Mouse (Mus musculus) megakaryocyte, embryonic 14.5 days (primary cell): ENCODE data around the gene Eng. TPM values are rescaled to one million over a fixed set of nuclear protein-coding genes. Genes with fewer than 3 reads are reported as not detected.

Experiments used
- H3K27me3 ChIP-seq: replicated peaks from 2 replicates; pipeline ENCODE3; 2012; ENCODE audit warnings: inconsistent platforms
- H3K36me3 ChIP-seq: replicated peaks from 2 replicates; pipeline ENCODE3; 2012; ENCODE audit warnings: low read length, inconsistent platforms, mixed read lengths
- H3K4me1 ChIP-seq: 2 replicates; pipeline ENCODE4 v1.6.1; 2012; ENCODE audit warnings: inconsistent platforms
- H3K4me3 ChIP-seq: replicated peaks from 2 replicates; pipeline ENCODE3; 2012; ENCODE audit warnings: moderate library complexity, mild to moderate bottlenecking, inconsistent platforms
- H3K9me3 ChIP-seq: 2 replicates; pipeline ENCODE4 v1.6.1; 2012; ENCODE audit warnings: inconsistent platforms
- FLI1 ChIP-seq: IDR thresholded peaks from 2 replicates; pipeline ENCODE4 v1.6.1; 2012; ENCODE audit warnings: low read length, inconsistent platforms, mixed read lengths
- GATA1 ChIP-seq: IDR thresholded peaks from 3 replicates; pipeline ENCODE4 v1.6.1; 2012; ENCODE audit warnings: mixed read lengths, low read length, inconsistent platforms, borderline replicate concordance
- polyA plus RNA-seq: library from polyadenylated mRNA; stranded (reverse); fragments of >175 nt; gene quantifications from 2 replicates; pipeline ENCODE4 v1.2.3, GENCODE M21; 2012; ENCODE audit warnings: low replicate concordance; ENCODE audit not compliant: insufficient read depth

Gene Eng
- polyA plus RNA-seq, 1 experiment = 90.6 TPM

- no peaks in the 10 kb centered on the region for H3K27me3 ChIP-seq
- H3K4me1 ChIP-seq = peaks cover 38% of the 10 kb centered on the region
- no peak within 1 kb of the TSS for H3K4me3 ChIP-seq
- no peaks in the 10 kb centered on the region for H3K9me3 ChIP-seq
- peaks cover 85% of the 10 kb centered on the region for H3K36me3 ChIP-seq
- TF ChIP-seq FLI1 = no peak
- TF ChIP-seq GATA1 = no peak
Measured at GRCm38 (mm10) chr2:32704021-32704421, 57.6 kb downstream of the Eng start, which contains the start of gene Fpgs. Fpgs (minus strand) TSS chr2:32704145.

DNA sequence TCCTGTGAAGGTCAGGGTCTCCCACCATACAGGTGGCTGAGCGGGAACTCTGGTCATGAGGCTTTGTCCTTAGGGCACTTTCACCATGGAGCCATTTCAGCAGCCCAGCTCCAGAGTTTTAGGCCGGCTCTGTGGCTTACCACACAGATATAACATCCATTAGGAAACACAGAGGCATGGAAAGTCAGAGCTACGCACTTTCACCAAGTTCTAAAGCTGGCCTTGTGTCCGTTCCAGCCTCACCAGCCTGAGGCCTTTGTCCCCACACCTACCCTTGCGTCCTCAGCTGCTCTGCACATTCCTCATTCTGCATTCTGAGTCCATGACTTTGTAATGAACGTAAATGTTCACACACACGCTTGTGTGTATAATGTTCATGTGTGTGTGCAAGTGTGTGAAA lies 58.6 kb downstream of the Eng start:
- Histone ChIP-seq H3K27me3 (no peaks in the 10 kb centered on the region), H3K4me1 (peaks cover 41% of the 10 kb centered on the region), H3K36me3 (peaks cover 94% of the 10 kb centered on the region), H3K4me3 (no peak overlapping the region), H3K9me3 (no peaks in the 10 kb centered on the region)
- TF ChIP-seq FLI1 (no peak), GATA1 (no peak)

GRCm38 (mm10) chr2:32706971-32707370 lies 60.6 kb downstream of the Eng start:
- no peaks in the 10 kb centered on the region for H3K27me3 ChIP-seq
- H3K4me3 ChIP-seq = no peak overlapping the region
- H3K36me3 ChIP-seq = peaks cover 95% of the 10 kb centered on the region
- H3K9me3 ChIP-seq = no peaks in the 10 kb centered on the region
- TF ChIP-seq GATA1 = no peak
- no peak for TF ChIP-seq FLI1
- peaks cover 56% of the 10 kb centered on the region for H3K4me1 ChIP-seq

- no peak for TF ChIP-seq GATA1
- TF ChIP-seq FLI1 = no peak
- Histone ChIP-seq H3K4me1 (peaks cover 58% of the 10 kb centered on the region), H3K36me3 (peaks cover 78% of the 10 kb centered on the region), H3K9me3 (no peaks in the 10 kb centered on the region), H3K4me3 (peak overlapping the region; percentile 38), H3K27me3 (no peaks in the 10 kb centered on the region)
Measured at GRCm38 (mm10) chr2:32708643-32709042, 62.2 kb downstream of the Eng start.

DNA sequence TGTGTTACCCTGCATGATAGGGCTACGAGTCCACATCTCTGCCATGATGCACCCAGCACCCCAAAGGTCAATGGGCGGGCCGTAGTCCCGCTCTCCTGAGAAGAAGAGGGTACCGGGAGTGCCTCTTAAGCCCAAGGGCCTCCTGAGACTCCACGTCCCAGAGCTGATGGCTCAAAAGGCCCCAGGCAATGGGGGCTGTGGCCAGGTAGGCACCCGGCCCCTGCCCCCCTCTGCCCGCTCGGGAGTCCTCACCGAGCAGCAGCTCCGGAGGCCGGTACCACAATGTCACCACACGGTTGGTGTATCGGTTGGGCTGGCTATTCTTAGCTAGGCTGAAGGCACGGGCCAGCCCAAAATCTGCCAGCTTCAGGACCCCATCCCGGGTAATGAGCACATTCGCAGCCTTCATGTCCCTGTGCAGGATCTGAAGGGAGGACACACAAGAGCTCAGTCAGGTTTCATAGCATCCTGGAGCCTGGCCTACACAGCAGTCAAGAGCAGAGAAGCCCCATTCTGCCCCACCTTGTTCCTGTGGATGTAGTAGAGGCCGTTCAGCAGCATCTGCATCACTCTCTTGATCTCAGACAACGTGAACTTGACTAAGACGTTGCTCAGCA lies 63.2 kb downstream of the Eng start:
- H3K36me3 ChIP-seq = peaks cover 68% of the 10 kb centered on the region
- no peak for TF ChIP-seq GATA1
- TF ChIP-seq FLI1 = no peak
- no peaks in the 10 kb centered on the region for H3K27me3 ChIP-seq
- peak overlapping the region; percentile 5 for H3K4me3 ChIP-seq
- H3K9me3 ChIP-seq = no peaks in the 10 kb centered on the region
- H3K4me1 ChIP-seq = peaks cover 68% of the 10 kb centered on the region

GRCm38 (mm10) chr2:32710425-32710824 lies 64.0 kb downstream of the Eng start:
- Histone ChIP-seq H3K4me1 (peaks cover 70% of the 10 kb centered on the region), H3K4me3 (peak overlapping the region; percentile 33), H3K36me3 (peaks cover 61% of the 10 kb centered on the region)

DNA sequence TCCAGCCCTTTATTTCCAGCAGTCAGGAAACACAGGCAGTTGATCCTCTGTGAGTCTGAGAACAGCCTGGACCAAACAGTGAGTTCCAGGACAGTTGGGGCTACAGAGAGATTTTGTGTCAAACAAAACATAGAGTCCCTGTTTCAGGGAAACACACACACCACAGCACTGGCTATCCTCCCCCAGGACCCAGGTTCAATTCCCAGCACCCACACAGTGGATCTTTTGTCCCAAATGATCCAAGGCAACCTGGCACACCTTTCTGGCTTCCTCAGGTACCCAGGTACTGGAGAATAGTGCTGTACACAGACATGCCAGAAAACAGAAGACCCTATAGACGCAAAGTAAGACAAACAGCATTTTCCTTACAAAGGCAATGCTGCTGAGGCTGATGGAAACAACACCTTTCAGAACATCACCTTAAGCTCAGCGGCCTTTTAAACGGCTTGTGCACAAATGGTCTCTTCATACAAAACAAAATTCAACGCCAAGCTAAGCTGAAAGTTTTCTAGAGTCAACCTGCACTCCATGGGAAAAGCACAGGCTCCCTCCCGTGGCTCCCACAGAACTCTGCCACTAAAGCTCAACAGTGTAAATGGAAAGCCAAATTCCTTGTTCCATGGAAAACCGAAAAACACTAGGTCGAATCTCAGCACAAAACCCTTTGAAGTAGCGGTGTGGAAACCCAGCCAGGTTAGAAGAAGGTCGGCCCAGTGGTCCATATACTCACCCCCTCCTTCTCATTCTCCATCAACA lies 65.1 kb downstream of the Eng start:
- no peaks in the 10 kb centered on the region for H3K27me3 ChIP-seq
- peaks cover 51% of the 10 kb centered on the region for H3K36me3 ChIP-seq
- H3K4me3 ChIP-seq = peak overlapping the region; percentile 97
- TF ChIP-seq FLI1 (no peak), GATA1 (no peak)
- 0 out of 2 replicates have a peak, but pooled peaks cover under 1% of the 10 kb centered on the region for H3K9me3 ChIP-seq
- peaks cover 72% of the 10 kb centered on the region for H3K4me1 ChIP-seq

More at GRCm38 (mm10) chr2:32710425-32710824, 64.0 kb downstream of the Eng start:
- Histone ChIP-seq H3K27me3 (no peaks in the 10 kb centered on the region), H3K9me3 (no peaks in the 10 kb centered on the region)
- TF ChIP-seq FLI1 = no peak
- TF ChIP-seq GATA1 = no peak

DNA sequence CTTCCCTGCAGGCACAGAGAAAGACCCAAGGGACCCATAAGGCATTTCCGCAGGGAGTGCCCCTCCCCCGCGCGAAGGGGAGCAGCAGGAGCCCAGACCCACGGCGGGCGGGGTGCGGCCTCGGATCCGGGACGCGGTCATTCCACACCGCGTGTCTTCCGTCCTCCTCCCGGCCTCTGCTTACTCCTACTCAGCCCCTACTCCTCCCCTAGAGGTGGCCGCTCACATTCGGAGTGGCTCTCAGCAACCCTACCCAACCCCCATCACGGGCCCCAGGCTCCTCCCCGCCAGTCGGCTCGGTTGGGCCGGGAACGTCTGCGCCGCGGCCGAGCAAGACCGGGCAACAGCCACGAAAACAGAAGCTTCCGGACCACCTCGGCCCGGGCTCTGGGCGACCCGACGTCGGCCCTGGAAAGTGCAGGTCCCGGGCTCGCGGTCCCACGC lies 65.7 kb downstream of the Eng start:
- no peak for TF ChIP-seq GATA1
- no peak for TF ChIP-seq FLI1
- Histone ChIP-seq H3K4me1 (peaks cover 71% of the 10 kb centered on the region), H3K4me3 (peak overlapping the region; percentile 97), H3K9me3 (peaks cover 5% of the 10 kb centered on the region; the same call in 1 of the 2 replicates), H3K27me3 (no peaks in the 10 kb centered on the region), H3K36me3 (peaks cover 50% of the 10 kb centered on the region)

DNA sequence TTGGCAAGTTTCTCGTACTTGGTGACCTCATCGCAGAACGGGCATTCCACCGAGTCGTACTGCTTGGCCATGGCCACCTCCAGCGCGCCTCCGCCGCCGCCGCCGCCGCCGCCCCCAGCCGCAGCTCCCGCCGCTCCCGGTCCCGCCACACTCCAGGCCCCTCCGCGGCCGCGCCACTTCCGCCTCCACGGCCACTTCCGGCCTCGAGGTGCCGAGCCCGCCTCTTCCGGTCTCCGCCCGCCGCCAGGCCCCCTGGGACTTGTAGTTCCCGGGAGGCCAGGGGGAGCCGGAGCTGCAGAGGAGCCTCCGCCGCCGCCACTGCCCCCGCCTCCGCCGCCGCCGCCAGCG lies 66.2 kb downstream of the Eng start:
- H3K27me3 ChIP-seq = no peaks in the 10 kb centered on the region
- peak overlapping the region; percentile 97 for H3K4me3 ChIP-seq
- TF ChIP-seq GATA1 (no peak), FLI1 (peak; percentile 59; the same call in 1 of the 2 replicates)
- peaks cover 5% of the 10 kb centered on the region; the same call in 1 of the 2 replicates for H3K9me3 ChIP-seq
- peaks cover 48% of the 10 kb centered on the region for H3K36me3 ChIP-seq
- H3K4me1 ChIP-seq = peaks cover 72% of the 10 kb centered on the region
